Mouse (Mus musculus) intestine, embryonic 15.5 days (tissue): ENCODE data around the gene Ugt1a10. TPM values are rescaled to one million over a fixed set of nuclear protein-coding genes. Genes with fewer than 3 reads are reported as not detected.
"Not testable (repeated sequence)": the region's sequence is repeated elsewhere in the genome, so short reads cannot be mapped to it uniquely, and the experiment has no call there.

ENCODE experiments used
- ATAC-seq: fragments of 200-750 bp; cut with Nextera tagmentation; 2 replicates; pipeline ENCODE4 v1.8.0; 2017; ENCODE audit warnings: moderate TSS enrichment, moderate library complexity
- H3K27ac ChIP-seq: fragments of 300-500 bp; sonication (generic); 2 replicates; pipeline ENCODE4 v1.5.1; 2015; ENCODE audit warnings: mild to moderate bottlenecking, inconsistent platforms
- H3K27me3 ChIP-seq: fragments of 300-500 bp; sonication (generic); replicated peaks from 2 replicates; pipeline ENCODE4 v1.6.1; 2015; ENCODE audit warnings: inconsistent platforms
- H3K36me3 ChIP-seq: fragments of 300-500 bp; sonication (generic); 2 replicates; pipeline ENCODE4 v1.6.1; 2015; ENCODE audit warnings: inconsistent platforms
- H3K4me1 ChIP-seq: fragments of 300-500 bp; sonication (generic); replicated peaks from 2 replicates; pipeline ENCODE4 v1.6.1; 2015; ENCODE audit warnings: inconsistent platforms
- H3K4me2 ChIP-seq: fragments of 300-500 bp; sonication (generic); replicated peaks from 2 replicates; pipeline ENCODE4 v1.6.1; 2015; ENCODE audit warnings: mild to moderate bottlenecking, inconsistent platforms
- H3K4me3 ChIP-seq: fragments of 300-500 bp; sonication (generic); replicated peaks from 2 replicates; pipeline ENCODE4 v1.5.1; 2015; ENCODE audit warnings: inconsistent platforms
- H3K9ac ChIP-seq: fragments of 300-500 bp; sonication (generic); 2 replicates; pipeline ENCODE4 v1.6.1; 2015; ENCODE audit warnings: inconsistent platforms
- H3K9me3 ChIP-seq: fragments of 300-500 bp; sonication (generic); 2 replicates; pipeline ENCODE4 v1.6.1; 2016; ENCODE audit warnings: inconsistent platforms
- WGBS: fragments of 180-500 bp; shearing (Covaris S2); methylation state at CpG from one replicate; pipeline ENCODE4 v1.1.7; 2015; 5-methylcytosine and 5-hydroxymethylcytosine counted together
- polyA plus RNA-seq: library from polyadenylated mRNA; unstranded; fragments of >200 nt; fragmentation: Nextera tagmentation; extraction: Ambion mirVana; gene quantifications from 2 replicates; pipeline ENCODE4 v1.2.1, GENCODE M21; 2015

Ugt1a10 gene
- polyA plus RNA-seq, 1 experiment from 2014 or later, result not detected

DNA sequence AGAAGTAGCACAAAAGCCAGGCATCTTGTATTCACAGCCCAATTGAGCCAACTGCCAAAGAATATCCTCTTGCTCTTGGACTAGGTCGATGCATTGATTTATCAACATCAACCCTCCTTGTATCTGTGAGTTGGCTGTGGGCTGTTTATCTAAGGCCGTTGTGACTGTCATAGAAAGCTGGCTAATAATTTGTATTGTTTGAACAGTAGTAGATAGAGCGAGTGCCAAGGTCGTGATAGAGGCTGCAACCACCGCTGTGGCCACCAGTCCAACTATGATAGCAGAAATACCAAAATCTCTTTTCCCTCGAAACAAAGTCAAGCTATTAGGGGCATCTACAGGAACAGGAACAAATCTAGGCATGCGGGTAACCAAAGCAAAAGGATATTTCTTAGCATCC is 117.0 kb downstream of the Ugt1a10 start:
- not testable (repeated sequence) for ATAC-seq, H3K27ac ChIP-seq, H3K9ac ChIP-seq, H3K27me3 ChIP-seq, H3K36me3 ChIP-seq, H3K4me1 ChIP-seq, H3K4me2 ChIP-seq, H3K4me3 ChIP-seq, H3K9me3 ChIP-seq
- WGBS, result 66% methylated on average over 7 of the region's 7 CpGs

DNA sequence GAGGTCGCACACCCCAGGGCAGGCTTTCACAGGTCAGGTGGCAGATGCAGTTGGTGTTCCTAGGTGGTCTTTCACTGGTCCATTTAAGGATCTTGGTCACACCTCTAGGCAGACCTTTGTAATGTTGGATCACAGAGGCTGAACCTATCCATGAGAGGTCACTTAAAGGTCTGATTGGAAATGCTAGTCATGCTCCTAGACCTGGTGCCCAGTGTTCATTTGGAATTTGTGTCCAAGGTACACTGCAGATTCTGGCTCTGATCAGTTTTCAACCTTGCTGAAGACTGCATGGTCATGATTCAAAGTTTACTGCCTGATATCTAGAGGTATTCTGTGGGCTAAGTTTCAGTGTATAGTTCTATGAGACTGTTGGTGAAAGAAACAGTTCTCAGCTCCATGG is 124.5 kb downstream of the Ugt1a10 start:
- 90% methylated on average over 1 of the region's 1 CpGs for WGBS
- ATAC-seq, result no peak
- Histone ChIP-seq H3K27me3 (no peaks in the 10 kb centered on the region), H3K4me1 (no peaks in the 10 kb centered on the region), H3K36me3 (no peaks in the 10 kb centered on the region), H3K9ac (no peak overlapping the region), H3K4me2 (no peak overlapping the region), H3K9me3 (no peaks in the 10 kb centered on the region), H3K27ac (no peak overlapping the region), H3K4me3 (no peak overlapping the region)

DNA sequence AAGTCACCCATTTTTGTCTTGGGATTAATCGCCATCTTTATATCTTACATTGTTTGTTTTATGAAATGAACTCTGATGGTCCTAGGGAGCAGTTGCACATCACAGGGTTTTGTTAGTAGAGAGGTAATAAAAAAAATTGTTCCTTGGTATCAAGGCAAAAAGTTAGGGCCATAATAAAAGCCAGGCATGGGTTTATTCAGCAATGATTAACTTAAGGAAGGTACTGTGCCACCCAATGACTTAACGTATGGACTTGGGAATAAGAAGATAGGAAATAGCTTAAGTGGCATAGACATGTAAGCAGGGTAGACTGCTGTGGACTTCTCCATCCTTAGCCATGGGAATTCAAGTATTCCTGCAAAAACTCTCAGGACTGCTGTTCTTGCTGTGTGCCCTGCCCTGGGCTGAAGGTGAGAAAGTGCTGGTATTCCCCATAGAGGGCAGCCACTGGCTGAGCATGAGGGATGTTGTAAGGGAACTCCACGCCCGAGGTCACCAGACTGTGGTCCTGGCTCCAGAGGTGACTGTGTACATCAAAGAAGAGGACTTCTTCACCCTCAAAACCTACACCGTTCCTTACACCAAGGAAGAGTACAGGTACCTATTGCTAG is 131.2 kb downstream of the Ugt1a10 start:
- Histone ChIP-seq H3K27me3 (no peaks in the 10 kb centered on the region), H3K4me1 (no peaks in the 10 kb centered on the region), H3K36me3 (no peaks in the 10 kb centered on the region), H3K27ac (no peak overlapping the region), H3K9me3 (no peaks in the 10 kb centered on the region), H3K4me3 (no peak overlapping the region), H3K4me2 (no peak overlapping the region), H3K9ac (no peak overlapping the region)
- no peak for ATAC-seq
- WGBS, result 86% methylated on average over 5 of the region's 5 CpGs

DNA sequence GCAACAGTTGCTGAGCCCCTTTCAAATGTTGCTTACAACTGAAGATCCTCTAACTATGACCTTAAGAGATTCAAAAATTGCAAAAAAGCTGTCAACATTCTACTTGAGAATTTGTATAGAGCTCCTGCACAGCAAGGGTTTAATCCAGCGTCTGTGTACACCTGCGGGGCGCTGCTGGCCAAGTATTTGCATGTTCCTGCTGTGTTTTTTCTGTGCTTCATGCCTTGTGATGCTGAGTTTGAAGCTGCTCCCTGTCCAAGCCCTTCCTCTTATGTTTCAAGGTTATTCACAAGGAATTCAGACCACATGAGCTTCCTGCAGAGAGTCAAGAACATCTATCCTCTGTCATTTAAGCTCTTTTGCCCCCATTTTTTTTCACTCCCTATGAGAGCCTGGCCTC is 136.9 kb downstream of the Ugt1a10 start:
- WGBS, result 68% methylated on average over 3 of the region's 3 CpGs
- Histone ChIP-seq H3K27ac (no peak overlapping the region), H3K27me3 (no peaks in the 10 kb centered on the region), H3K36me3 (no peaks in the 10 kb centered on the region), H3K9ac (no peak overlapping the region), H3K4me1 (no peaks in the 10 kb centered on the region), H3K4me3 (no peak overlapping the region), H3K9me3 (no peaks in the 10 kb centered on the region), H3K4me2 (no peak overlapping the region)
- no peak for ATAC-seq

DNA sequence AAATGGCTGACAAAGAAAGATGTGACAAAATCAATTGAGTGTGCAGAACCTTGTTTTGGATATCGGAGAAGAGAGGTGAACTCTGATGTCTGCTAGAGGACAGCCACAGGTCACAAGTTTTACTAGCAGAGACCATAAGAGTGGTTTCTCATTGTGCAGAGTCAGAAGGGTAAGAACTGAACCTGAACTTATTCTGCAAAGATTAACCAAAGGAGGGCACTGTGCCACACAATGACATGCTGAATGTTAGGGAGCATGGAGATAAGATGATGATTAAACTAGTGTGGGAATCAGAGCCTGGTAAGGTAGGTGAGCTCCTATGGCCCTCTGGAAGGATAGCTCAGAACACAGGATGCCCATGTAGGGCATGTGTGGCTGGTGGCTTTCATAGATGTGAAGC is 140.5 kb downstream of the Ugt1a10 start:
- H3K27ac ChIP-seq, result no peak overlapping the region
- ATAC-seq, result no peak
- no peak overlapping the region for H3K9ac ChIP-seq
- H3K36me3 ChIP-seq, result no peaks in the 10 kb centered on the region
- 82% methylated on average over 1 of the region's 1 CpGs for WGBS
- no peaks in the 10 kb centered on the region for H3K27me3 ChIP-seq
- H3K9me3 ChIP-seq, result no peaks in the 10 kb centered on the region
- 0 out of 2 replicates have a peak, but pooled peaks cover 4% of the 10 kb centered on the region for H3K4me1 ChIP-seq
- H3K4me3 ChIP-seq, result no peak overlapping the region
- H3K4me2 ChIP-seq, result no peak overlapping the region

DNA sequence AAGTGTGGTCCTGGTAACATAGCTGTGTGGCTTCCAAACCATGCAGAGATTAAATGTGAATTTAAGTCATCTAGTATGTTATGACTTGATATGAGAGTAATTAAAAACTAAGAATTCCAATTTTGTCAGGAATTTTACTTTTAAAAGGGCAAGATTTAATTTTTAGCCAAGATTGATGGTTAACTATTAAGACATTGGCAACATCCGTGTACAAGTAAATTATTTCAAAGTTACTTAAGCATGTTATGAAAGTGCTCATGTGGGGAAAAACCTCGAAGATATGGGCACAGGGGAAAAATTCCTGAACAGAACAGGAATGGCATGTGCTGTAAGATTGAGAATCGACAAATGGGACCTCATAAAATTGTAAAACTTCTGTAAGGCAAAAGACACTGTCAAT is 142.3 kb downstream of the Ugt1a10 start:
- WGBS, result 75% methylated on average over 3 of the region's 3 CpGs
- Histone ChIP-seq H3K27ac (no peak overlapping the region), H3K4me3 (no peak overlapping the region), H3K27me3 (no peaks in the 10 kb centered on the region), H3K4me1 (0 out of 2 replicates have a peak, but pooled peaks cover 4% of the 10 kb centered on the region), H3K9ac (no peak overlapping the region), H3K4me2 (no peak overlapping the region), H3K9me3 (no peaks in the 10 kb centered on the region), H3K36me3 (no peaks in the 10 kb centered on the region)
- ATAC-seq, result no peak

DNA sequence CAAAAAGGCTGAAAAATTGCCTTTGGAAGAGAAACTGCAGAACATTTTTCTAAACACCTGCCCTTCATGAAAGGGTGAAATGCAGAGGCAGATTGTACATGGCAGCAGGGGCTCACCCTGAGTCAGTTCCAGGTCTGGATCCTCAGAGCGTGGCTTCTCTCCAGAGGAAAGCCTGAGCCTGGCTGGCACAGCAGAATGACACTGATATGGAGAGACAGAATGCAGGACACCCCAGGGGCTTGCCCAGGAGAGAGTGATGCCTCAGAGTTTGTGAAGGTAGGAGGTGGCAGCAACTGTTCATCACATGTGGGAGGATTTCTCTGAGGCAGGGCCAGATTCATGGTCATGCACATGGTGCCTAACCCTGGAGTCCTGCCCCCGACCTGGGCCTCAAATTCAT is 144.8 kb downstream of the Ugt1a10 start:
- no peak for ATAC-seq
- H3K4me1 ChIP-seq, result peaks cover 5% of the 10 kb centered on the region; the same call in 1 of the 2 replicates
- H3K36me3 ChIP-seq, result no peaks in the 10 kb centered on the region
- no peak overlapping the region for H3K4me3 ChIP-seq
- H3K9ac ChIP-seq, result no peak overlapping the region
- WGBS, result 60% methylated on average over 2 of the region's 2 CpGs
- H3K27ac ChIP-seq, result no peak overlapping the region
- H3K27me3 ChIP-seq, result no peaks in the 10 kb centered on the region
- no peak overlapping the region for H3K4me2 ChIP-seq
- H3K9me3 ChIP-seq, result peaks cover 3% of the 10 kb centered on the region; the same call in 1 of the 2 replicates

DNA sequence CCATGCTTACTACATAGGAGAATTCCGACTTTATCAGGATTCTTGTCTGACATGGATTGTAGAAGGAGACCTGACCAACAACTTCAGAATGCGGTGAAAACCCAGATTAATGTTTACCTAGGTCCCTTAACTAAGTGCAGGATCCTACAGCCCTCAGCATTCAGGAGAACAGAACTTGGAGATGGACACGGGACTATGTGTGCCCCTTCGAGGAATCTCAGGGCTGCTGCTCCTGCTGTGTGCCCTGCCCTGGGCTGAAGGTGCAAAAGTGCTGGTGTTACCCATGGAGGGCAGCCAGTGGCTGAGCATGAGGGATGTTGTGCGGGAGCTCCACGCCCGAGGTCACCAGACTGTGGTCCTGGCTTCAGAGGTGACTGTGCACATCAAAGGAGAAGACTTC is 145.3 kb downstream of the Ugt1a10 start, which contains the start of gene Ugt1a2:
TSS of gene Ugt1a2 (plus strand) at position 146 of the 400 bp plus-strand sequence.
- 68% methylated on average over 7 of the region's 7 CpGs for WGBS
- Histone ChIP-seq H3K4me1 (peaks cover 9% of the 10 kb centered on the region; the same call in 1 of the 2 replicates), H3K36me3 (no peaks in the 10 kb centered on the region), H3K27ac (no peak within 1 kb of the TSS), H3K4me2 (no peak within 1 kb of the TSS), H3K4me3 (no peak within 1 kb of the TSS), H3K9ac (no peak within 1 kb of the TSS), H3K27me3 (no peaks in the 10 kb centered on the region), H3K9me3 (peaks cover 3% of the 10 kb centered on the region; the same call in 1 of the 2 replicates)
- no peak for ATAC-seq

DNA sequence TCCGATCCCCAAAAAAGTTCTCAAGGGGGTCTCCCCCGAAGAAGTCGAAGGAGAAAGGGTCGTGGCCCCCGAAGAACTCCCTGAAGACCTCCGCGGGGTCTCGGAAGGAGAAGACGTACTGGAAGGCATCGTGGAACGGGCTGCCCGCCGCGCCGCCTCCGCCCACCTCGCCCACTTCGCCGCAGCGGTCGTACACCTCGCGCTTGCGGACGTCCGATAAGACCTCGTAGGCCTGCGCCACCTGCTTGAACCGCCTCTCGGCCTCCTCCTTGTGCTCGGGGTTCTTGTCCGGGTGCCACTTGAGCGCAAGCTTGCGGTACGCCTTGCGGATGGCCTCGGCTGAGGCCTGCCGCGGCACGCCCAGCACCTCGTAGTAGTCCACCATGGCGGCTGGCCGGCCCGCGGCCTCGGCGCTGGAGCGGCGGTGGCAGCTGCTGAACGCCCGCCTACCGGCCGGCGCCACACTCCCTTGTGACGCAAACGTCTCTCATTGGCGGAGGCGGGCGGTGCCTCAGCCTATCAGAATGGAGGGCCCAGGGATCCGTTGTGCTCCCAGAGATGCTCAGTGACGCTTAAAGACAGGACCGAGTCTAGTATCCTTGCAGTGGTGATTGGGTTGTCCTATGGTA is 150.2 kb downstream of the Ugt1a10 start, which contains the start of gene Dnajb3:
TSS of gene Dnajb3 (minus strand) at position 489 of the 629 bp plus-strand sequence.
- Histone ChIP-seq H3K4me2 (peak within 1 kb of the TSS; percentile 88), H3K9ac (peak within 1 kb of the TSS; percentile 72), H3K4me1 (peaks cover 8% of the 10 kb centered on the region; the same call in 1 of the 2 replicates), H3K9me3 (peaks cover 3% of the 10 kb centered on the region; the same call in 1 of the 2 replicates), H3K27me3 (no peaks in the 10 kb centered on the region), H3K4me3 (peak within 1 kb of the TSS; percentile 50), H3K27ac (no peak within 1 kb of the TSS), H3K36me3 (no peaks in the 10 kb centered on the region)
- ATAC-seq, result peak; percentile 95
- WGBS, result 5% methylated on average over 62 of the region's 62 CpGs

DNA sequence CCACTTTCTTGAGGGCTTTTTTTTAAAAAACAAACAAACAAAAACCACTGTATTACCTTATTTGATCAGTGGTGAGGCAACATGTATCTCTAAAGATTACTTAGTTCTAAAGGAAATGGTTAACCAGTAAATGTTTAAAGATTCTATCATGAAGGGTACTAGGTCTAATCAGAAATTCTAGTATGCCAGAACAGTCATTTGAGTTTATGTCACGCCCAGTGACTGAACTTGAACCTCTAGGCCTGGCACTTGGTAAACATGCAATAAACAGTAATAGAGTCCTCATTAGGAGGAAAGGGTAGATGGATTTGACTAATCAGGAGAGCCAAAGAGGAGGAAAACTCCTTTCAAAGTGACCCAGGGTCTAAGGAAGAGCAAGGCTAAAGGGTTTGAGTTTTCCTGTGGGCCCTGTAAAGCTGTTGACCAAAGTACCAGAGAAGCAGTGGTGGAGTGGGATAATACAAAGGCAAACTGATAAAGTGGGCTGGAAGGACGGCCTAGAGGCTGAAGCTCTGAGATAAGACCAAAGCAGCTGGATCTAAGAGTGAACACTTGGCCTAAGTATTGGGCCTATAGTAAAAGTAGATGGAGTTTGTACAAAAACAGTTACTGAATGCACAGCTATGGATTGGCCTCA is 151.8 kb downstream of the Ugt1a10 start:
- WGBS, result 61% methylated on average over 2 of the region's 2 CpGs
- H3K9ac ChIP-seq, result no peak overlapping the region
- peak; percentile 46; the same call in 1 of the 2 replicates for ATAC-seq
- no peak overlapping the region for H3K27ac ChIP-seq
- peaks cover 8% of the 10 kb centered on the region; the same call in 1 of the 2 replicates for H3K4me1 ChIP-seq
- no peaks in the 10 kb centered on the region for H3K36me3 ChIP-seq
- H3K9me3 ChIP-seq, result peaks cover 4% of the 10 kb centered on the region; the same call in 1 of the 2 replicates
- H3K27me3 ChIP-seq, result no peaks in the 10 kb centered on the region
- no peak overlapping the region for H3K4me2 ChIP-seq
- no peak overlapping the region for H3K4me3 ChIP-seq

DNA sequence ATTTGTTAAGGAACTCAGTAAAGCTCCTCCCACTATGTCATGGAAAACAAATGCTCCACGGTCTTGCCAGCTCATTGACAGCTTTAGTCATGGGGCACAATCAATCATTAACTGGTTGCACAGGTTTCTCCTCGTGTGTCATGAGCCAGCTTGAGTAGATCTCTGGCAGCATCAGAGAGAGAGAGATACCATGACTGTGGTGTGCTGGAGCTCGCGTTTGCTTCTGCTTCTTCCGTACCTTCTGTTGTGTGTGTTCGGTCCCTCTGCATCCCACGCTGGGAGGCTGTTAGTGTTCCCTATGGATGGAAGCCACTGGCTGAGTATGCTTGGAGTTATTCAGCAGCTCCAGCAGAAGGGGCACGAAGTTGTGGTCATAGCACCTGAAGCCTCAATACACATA is 156.6 kb downstream of the Ugt1a10 start, which contains the start of gene Ugt1a1:
TSS of gene Ugt1a1 (plus strand) at position 148 of the 400 bp plus-strand sequence.
- H3K9me3 ChIP-seq, result peaks cover 26% of the 10 kb centered on the region
- H3K4me2 ChIP-seq, result no peak within 1 kb of the TSS
- H3K27ac ChIP-seq, result no peak within 1 kb of the TSS
- H3K4me3 ChIP-seq, result no peak within 1 kb of the TSS
- no peaks in the 10 kb centered on the region for H3K4me1 ChIP-seq
- WGBS, result 68% methylated on average over 8 of the region's 8 CpGs
- H3K36me3 ChIP-seq, result no peaks in the 10 kb centered on the region
- no peaks in the 10 kb centered on the region for H3K27me3 ChIP-seq
- H3K9ac ChIP-seq, result no peak within 1 kb of the TSS
- ATAC-seq, result peak; percentile 53

DNA sequence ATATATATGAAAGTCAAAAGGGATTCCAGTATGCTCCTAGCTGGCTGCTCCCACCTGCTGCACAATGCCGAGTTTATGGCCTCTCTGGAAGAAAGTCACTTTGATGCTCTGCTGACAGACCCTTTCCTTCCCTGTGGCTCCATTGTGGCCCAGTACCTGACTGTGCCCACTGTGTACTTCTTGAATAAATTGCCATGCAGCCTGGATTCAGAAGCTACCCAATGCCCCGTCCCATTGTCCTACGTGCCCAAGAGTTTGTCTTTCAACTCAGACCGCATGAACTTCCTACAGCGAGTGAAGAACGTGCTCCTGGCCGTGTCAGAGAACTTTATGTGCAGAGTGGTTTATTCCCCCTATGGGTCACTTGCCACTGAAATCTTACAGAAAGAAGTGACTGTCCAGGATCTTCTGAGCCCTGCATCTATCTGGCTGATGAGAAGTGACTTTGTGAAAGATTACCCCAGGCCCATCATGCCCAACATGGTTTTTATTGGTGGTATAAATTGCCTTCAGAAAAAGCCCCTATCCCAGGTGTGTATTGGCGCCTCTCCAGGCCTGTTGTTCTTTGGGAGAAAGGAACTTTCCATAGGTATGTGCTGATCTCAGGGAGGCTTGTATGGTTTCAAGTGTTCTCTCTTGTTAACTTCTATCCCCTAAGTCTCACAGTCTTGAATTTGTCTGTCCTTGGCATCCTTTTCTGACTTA is 157.3 kb downstream of the Ugt1a10 start:
- Histone ChIP-seq H3K9ac (no peak overlapping the region), H3K27me3 (no peaks in the 10 kb centered on the region), H3K4me2 (no peak overlapping the region), H3K4me3 (no peak overlapping the region), H3K9me3 (peaks cover 32% of the 10 kb centered on the region), H3K4me1 (no peaks in the 10 kb centered on the region), H3K27ac (no peak overlapping the region), H3K36me3 (no peaks in the 10 kb centered on the region)
- 0 out of 2 replicates have a peak, but pooled peaks have one; percentile 5 for ATAC-seq
- WGBS, result 61% methylated on average over 8 of the region's 8 CpGs
